Mouse (Mus musculus): ENCODE measurements at regions not wholly inside any gene's neighbourhood (a gene's known extent, or its start where the extent isn't known, plus 50 kb on each side); places are given as distances from the start of the nearest gene placed in this dataset.

DNA sequence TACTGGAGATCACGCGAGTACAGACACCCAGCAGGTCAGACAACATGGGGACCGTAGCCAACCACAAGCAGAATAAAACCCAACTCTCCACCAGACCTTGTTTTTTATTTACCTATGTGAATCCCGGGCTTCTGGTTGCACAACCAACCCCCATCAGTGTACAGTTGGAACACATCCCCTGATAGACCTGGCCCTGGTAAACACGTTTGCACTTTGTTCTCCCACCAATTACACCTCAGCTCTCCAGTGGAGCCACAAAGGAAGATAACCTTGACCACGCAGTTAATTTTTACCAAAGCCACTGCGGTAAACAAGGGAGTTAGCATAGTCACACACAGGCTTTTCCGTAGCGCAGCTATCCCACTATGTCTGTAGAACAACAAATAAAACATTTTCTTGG is 254.6 kb upstream of the Dio3 start:
- Histone ChIP-seq H3K9ac (no peak overlapping the region), H3K9me3 (no peaks in the 10 kb centered on the region), H3K27me3 (peaks cover 5% of the 10 kb centered on the region), H3K27ac (replicated peaks) (no peak overlapping the region), H3K4me3 (no peak overlapping the region), H3K4me2 (no peak overlapping the region), H3K4me1 (replicated peaks) (peaks cover 42% of the 10 kb centered on the region), H3K36me3 (no peaks in the 10 kb centered on the region)
- ATAC-seq (ENCODE audit: low read depth), result no peak
- WGBS, result 77% methylated on average over 9 of the region's 9 CpGs

- Histone ChIP-seq H3K36me3 (no peaks in the 10 kb centered on the region), H3K4me3 (no peak overlapping the region), H3K9me3 (no peaks in the 10 kb centered on the region), H3K4me1 (replicated peaks) (peaks cover 42% of the 10 kb centered on the region), H3K27ac (replicated peaks) (no peak overlapping the region), H3K9ac (no peak overlapping the region), H3K4me2 (no peak overlapping the region), H3K27me3 (peaks cover 8% of the 10 kb centered on the region)
- ATAC-seq (ENCODE audit: low read depth), result no peak
- 88% methylated on average over 7 of the region's 7 CpGs for WGBS
Measured at GRCm38 (mm10) chr12:110025171-110025570, 253.7 kb upstream of the Dio3 start.

DNA sequence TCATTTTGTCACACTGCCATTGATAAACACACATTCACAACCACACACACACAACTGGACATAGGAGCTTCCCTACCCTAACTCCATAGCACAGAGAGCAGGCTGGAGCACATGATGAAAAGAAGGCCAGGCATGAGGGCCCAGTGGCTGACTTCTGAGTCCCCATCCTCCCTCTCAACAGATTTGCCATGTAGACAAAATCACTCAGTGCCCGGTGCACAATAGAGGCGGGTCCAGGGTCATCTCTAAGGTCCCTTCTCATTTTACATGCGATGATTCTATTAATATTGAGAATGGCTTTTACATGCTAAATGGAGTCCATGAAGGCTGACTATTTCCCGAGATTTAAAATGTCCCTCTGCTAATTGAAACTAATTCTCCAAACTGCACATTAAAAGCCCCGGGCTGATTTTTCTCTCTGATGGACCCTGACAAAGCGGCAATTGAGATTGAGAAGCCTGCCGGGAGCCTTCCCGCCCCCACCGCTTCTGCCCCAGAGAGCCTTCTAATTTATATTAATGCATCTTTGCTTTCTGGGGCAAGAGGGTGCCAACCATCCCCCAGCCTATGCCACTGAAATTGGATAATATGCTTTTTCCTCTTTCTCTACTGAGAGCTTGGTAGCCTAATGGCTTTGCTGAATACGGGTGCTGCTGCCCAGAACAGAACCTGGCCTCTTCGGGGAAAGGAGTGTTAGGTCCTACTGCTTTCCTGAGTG is 252.7 kb upstream of the Dio3 start:
- Histone ChIP-seq H3K4me2 (no peak overlapping the region), H3K27me3 (peaks cover 8% of the 10 kb centered on the region), H3K4me1 (replicated peaks) (peaks cover 33% of the 10 kb centered on the region), H3K36me3 (no peaks in the 10 kb centered on the region), H3K9me3 (no peaks in the 10 kb centered on the region), H3K4me3 (no peak overlapping the region), H3K27ac (replicated peaks) (peak overlapping the region; percentile 73), H3K9ac (no peak overlapping the region)
- WGBS, result 27% methylated on average over 11 of the region's 11 CpGs
- peak; percentile 64 for ATAC-seq (ENCODE audit: low read depth)

GRCm38 (mm10) chr12:110027345-110027744 is 251.5 kb upstream of the Dio3 start:
- H3K4me3 ChIP-seq, result no peak overlapping the region

DNA sequence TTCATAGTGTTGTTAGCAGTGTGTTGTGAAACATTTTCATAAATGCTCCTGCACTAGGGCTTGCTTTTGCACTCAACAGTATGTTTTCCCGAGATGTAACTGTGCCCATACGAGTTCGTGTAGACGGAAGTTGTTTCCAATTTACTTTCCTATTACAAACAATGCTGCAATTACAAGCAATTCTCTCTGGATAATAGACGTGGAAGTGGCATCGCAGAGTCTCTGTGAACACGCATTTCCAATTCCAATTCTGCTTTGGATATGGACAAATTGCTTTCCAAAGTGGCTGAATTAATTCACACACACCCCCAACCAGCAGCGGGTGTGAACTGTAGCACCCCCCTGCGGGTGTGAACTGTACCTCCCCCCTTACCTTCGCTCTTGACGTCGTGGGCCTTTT is 250.9 kb upstream of the Dio3 start:
- H3K9me3 ChIP-seq, result no peaks in the 10 kb centered on the region
- WGBS, result 62% methylated on average over 12 of the region's 12 CpGs
- H3K27ac ChIP-seq (replicated peaks), result no peak overlapping the region
- no peak overlapping the region for H3K4me3 ChIP-seq
- peaks cover 8% of the 10 kb centered on the region for H3K27me3 ChIP-seq
- ATAC-seq (ENCODE audit: low read depth), result no peak
- H3K9ac ChIP-seq, result no peak overlapping the region
- no peak overlapping the region for H3K4me2 ChIP-seq
- peaks cover 33% of the 10 kb centered on the region for H3K4me1 ChIP-seq (replicated peaks)
- no peaks in the 10 kb centered on the region for H3K36me3 ChIP-seq

More at GRCm38 (mm10) chr12:110027345-110027744, 251.5 kb upstream of the Dio3 start:
- no peak overlapping the region for H3K9ac ChIP-seq
- no peaks in the 10 kb centered on the region for H3K9me3 ChIP-seq
- no peaks in the 10 kb centered on the region for H3K36me3 ChIP-seq
- no peak for ATAC-seq (ENCODE audit: low read depth)
- H3K27me3 ChIP-seq, result peaks cover 8% of the 10 kb centered on the region
- peaks cover 33% of the 10 kb centered on the region for H3K4me1 ChIP-seq (replicated peaks)
- H3K27ac ChIP-seq (replicated peaks), result no peak overlapping the region
- H3K4me2 ChIP-seq, result no peak overlapping the region
- 69% methylated on average over 6 of the region's 6 CpGs for WGBS

DNA sequence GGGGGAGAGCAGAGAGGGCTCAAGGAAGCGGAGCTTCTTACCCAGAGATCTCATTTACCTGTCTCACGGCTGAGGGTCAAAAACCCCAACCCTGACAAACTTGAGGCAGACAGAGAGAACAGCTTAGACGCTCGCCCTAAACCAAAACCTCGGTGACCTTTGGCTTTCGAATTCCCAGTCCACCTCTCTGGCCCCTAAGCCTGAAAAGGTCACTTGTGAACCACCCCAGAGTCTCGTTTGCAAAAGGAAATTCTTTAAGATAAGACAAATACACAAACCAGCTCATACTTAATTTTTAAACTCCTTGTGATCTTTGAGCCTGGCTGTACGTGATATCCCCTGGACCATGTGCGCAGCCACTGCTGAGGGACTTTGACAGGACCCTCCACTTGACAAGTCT is 250.2 kb upstream of the Dio3 start:
- WGBS, result 78% methylated on average over 9 of the region's 9 CpGs
- ATAC-seq (ENCODE audit: low read depth), result no peak

GRCm38 (mm10) chr12:110031326-110031725 is 247.5 kb upstream of the Dio3 start:
- Histone ChIP-seq H3K27me3 (peaks cover 10% of the 10 kb centered on the region), H3K9me3 (no peaks in the 10 kb centered on the region), H3K4me1 (replicated peaks) (peaks cover 12% of the 10 kb centered on the region), H3K27ac (replicated peaks) (no peak overlapping the region), H3K4me2 (no peak overlapping the region), H3K36me3 (no peaks in the 10 kb centered on the region), H3K4me3 (no peak overlapping the region), H3K9ac (no peak overlapping the region)
- ATAC-seq (ENCODE audit: low read depth), result no peak
- WGBS, result 51% methylated on average over 6 of the region's 6 CpGs

More for the DNA sequence above, 250.2 kb upstream of the Dio3 start:
- no peak overlapping the region for H3K27ac ChIP-seq (replicated peaks)
- no peaks in the 10 kb centered on the region for H3K36me3 ChIP-seq
- no peak overlapping the region for H3K4me3 ChIP-seq
- no peak overlapping the region for H3K9ac ChIP-seq
- no peak overlapping the region for H3K4me2 ChIP-seq
- no peaks in the 10 kb centered on the region for H3K9me3 ChIP-seq
- H3K4me1 ChIP-seq (replicated peaks), result peaks cover 33% of the 10 kb centered on the region
- H3K27me3 ChIP-seq, result peaks cover 8% of the 10 kb centered on the region

GRCm38 (mm10) chr12:110035171-110035570 is 243.7 kb upstream of the Dio3 start:
- peaks cover 3% of the 10 kb centered on the region for H3K27me3 ChIP-seq
- H3K4me2 ChIP-seq, result no peak overlapping the region
- H3K36me3 ChIP-seq, result no peaks in the 10 kb centered on the region
- no peak overlapping the region for H3K27ac ChIP-seq (replicated peaks)
- no peak overlapping the region for H3K4me3 ChIP-seq
- H3K9me3 ChIP-seq, result no peaks in the 10 kb centered on the region
- 80% methylated on average over 8 of the region's 8 CpGs for WGBS
- H3K4me1 ChIP-seq (replicated peaks), result no peaks in the 10 kb centered on the region
- H3K9ac ChIP-seq, result no peak overlapping the region
- ATAC-seq (ENCODE audit: low read depth), result no peak

DNA sequence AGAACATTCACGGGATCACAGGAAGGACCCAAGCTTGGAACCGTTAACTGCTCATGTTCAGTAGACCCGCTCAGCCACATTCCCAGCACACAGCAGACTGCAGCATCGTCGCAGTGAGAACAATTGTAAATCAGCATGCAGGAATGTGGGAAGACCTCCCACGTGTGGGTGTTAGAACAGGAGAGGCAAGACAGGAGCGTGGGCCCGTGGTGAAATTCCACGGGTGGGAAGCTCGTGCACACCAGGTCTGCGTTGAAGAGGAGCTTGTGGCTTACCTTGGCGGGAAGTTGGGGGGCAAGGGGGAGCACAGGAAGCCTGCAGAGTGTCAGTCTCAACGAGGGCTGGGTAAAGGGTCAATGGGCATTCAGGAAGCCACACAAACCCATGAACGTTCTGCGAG is 238.2 kb upstream of the Dio3 start:
- H3K27me3 ChIP-seq, result peaks cover 3% of the 10 kb centered on the region; the same call in 1 of the 2 replicates

GRCm38 (mm10) chr12:110041782-110042181 is 237.1 kb upstream of the Dio3 start:
- H3K36me3 ChIP-seq, result no peaks in the 10 kb centered on the region
- WGBS, result 76% methylated on average over 3 of the region's 3 CpGs
- no peak overlapping the region for H3K4me3 ChIP-seq
- H3K27ac ChIP-seq (replicated peaks), result no peak overlapping the region
- peaks cover 3% of the 10 kb centered on the region; the same call in 1 of the 2 replicates for H3K27me3 ChIP-seq
- no peak for ATAC-seq (ENCODE audit: low read depth)
- no peaks in the 10 kb centered on the region for H3K4me1 ChIP-seq (replicated peaks)
- no peaks in the 10 kb centered on the region for H3K9me3 ChIP-seq
- H3K9ac ChIP-seq, result no peak overlapping the region
- H3K4me2 ChIP-seq, result no peak overlapping the region

More for the DNA sequence above, 238.2 kb upstream of the Dio3 start:
- Histone ChIP-seq H3K9ac (no peak overlapping the region), H3K9me3 (no peaks in the 10 kb centered on the region), H3K4me3 (no peak overlapping the region), H3K4me1 (replicated peaks) (no peaks in the 10 kb centered on the region), H3K27ac (replicated peaks) (no peak overlapping the region), H3K4me2 (no peak overlapping the region), H3K36me3 (no peaks in the 10 kb centered on the region)
- ATAC-seq (ENCODE audit: low read depth), result no peak
- WGBS, result 63% methylated on average over 15 of the region's 15 CpGs

DNA sequence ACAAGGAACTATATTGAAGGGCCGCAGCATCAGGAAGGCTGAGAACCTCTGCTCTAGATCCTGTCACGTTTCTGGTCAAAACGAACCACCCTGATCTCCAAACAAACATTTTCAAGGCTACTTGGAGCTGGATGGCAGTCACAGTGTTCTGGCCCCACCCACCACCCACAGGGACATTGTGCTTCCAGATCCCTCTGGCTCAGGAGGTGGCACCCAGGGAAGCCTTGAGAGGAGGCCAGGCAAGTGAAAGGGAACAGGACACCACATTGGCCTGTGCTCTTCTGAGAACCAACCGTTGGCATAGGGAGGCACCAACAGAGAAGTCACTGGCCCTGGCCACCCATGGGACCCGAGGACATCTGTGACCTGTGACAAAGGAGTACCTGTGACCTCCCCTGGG is 234.6 kb upstream of the Dio3 start:
- Histone ChIP-seq H3K36me3 (no peaks in the 10 kb centered on the region), H3K27ac (replicated peaks) (no peak overlapping the region), H3K4me2 (no peak overlapping the region), H3K9me3 (no peaks in the 10 kb centered on the region), H3K4me1 (replicated peaks) (no peaks in the 10 kb centered on the region), H3K9ac (no peak overlapping the region), H3K27me3 (peaks cover 3% of the 10 kb centered on the region), H3K4me3 (no peak overlapping the region)
- 83% methylated on average over 5 of the region's 5 CpGs for WGBS
- no peak for ATAC-seq (ENCODE audit: low read depth)

- 94% methylated on average over 5 of the region's 5 CpGs for WGBS
- H3K36me3 ChIP-seq, result no peaks in the 10 kb centered on the region
Measured at GRCm38 (mm10) chr12:110044721-110045120, 234.1 kb upstream of the Dio3 start.

GRCm38 (mm10) chr12:110045770-110046330 is 233.0 kb upstream of the Dio3 start:
- Histone ChIP-seq H3K4me1 (replicated peaks) (no peaks in the 10 kb centered on the region), H3K9ac (no peak overlapping the region), H3K4me2 (no peak overlapping the region), H3K27ac (replicated peaks) (no peak overlapping the region), H3K27me3 (peaks cover 3% of the 10 kb centered on the region), H3K9me3 (no peaks in the 10 kb centered on the region), H3K4me3 (no peak overlapping the region), H3K36me3 (no peaks in the 10 kb centered on the region)
- ATAC-seq (ENCODE audit: low read depth), result no peak; the same call in 1 of the 2 replicates
- WGBS, result 75% methylated on average over 17 of the region's 17 CpGs

More at GRCm38 (mm10) chr12:110044721-110045120, 234.1 kb upstream of the Dio3 start:
- no peak overlapping the region for H3K9ac ChIP-seq
- ATAC-seq (ENCODE audit: low read depth), result no peak
- H3K27ac ChIP-seq (replicated peaks), result no peak overlapping the region
- peaks cover 3% of the 10 kb centered on the region for H3K27me3 ChIP-seq
- H3K4me1 ChIP-seq (replicated peaks), result no peaks in the 10 kb centered on the region
- no peak overlapping the region for H3K4me3 ChIP-seq
- H3K4me2 ChIP-seq, result no peak overlapping the region
- no peaks in the 10 kb centered on the region for H3K9me3 ChIP-seq

All from neural tube, embryonic 13.5 days (tissue).